Mouse (Mus musculus) right cerebral cortex, postnatal 25 days (tissue): ENCODE data around the gene Lipo1.
"Not testable (repeated sequence)": the region's sequence is repeated elsewhere in the genome, so short reads cannot be mapped to it uniquely, and the experiment has no call there.

Experiments
- DNase-seq: peaks from one replicate; pipeline ENCODE4 v3.0.0; 2022

Gene Lipo1

DNA sequence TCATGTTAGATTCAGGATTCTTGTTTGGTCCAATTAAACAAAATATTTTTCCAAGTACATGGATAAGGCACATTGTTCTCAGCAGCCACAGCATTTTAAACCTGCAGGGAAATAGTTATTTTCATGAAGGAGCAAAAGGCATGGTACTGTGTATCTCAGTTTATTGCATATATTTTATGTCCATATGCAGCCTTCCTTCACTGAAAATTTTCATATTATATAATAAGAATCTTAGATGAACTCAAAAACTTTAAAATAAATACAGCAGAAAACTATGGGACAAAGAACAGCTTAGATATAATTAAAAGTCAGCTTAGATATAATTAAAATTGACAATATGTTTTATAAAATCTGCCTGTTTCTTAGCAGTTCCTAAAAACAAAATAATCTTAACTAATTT lies at the start of gene Lipo1:
Gene Lipo1, minus strand, starts transcription at position 101 of the 400 bp plus-strand sequence.
- DNase-seq, result not testable (repeated sequence)

DNA sequence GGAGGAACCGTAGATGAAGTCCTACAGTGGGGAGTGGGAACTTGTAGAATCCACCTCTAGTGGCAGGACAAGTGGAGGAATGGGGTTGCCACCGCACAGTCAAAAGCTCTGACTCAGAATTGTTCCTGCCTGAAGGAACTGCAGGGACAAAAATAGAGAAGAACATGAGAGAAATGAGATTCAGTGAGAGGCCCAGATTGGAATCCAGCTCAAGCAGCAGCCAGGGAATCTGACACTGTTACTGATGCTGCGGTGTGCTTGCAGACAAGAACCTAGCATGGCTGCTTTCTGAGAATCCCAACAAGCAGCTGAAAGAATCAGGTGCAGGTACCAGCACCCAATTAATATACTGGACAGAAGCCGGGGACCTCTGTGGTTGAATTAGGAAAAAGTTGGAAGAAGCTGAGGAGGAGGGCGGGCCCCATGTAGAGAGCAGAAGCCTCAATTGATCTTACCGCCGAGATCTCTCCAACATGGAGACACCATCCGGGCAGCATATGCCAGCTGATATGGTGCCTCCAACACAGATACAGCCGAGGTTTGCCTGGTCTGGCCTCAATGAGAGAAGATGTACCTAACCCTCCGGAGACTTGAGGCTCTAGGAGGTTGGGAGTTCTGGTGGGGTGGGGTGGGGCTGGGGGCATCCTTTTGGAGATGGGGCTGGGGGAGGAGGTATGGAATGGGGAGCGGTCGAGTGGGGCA lies 532 bp downstream of the Lipo1 start:
- no peak for DNase-seq

DNA sequence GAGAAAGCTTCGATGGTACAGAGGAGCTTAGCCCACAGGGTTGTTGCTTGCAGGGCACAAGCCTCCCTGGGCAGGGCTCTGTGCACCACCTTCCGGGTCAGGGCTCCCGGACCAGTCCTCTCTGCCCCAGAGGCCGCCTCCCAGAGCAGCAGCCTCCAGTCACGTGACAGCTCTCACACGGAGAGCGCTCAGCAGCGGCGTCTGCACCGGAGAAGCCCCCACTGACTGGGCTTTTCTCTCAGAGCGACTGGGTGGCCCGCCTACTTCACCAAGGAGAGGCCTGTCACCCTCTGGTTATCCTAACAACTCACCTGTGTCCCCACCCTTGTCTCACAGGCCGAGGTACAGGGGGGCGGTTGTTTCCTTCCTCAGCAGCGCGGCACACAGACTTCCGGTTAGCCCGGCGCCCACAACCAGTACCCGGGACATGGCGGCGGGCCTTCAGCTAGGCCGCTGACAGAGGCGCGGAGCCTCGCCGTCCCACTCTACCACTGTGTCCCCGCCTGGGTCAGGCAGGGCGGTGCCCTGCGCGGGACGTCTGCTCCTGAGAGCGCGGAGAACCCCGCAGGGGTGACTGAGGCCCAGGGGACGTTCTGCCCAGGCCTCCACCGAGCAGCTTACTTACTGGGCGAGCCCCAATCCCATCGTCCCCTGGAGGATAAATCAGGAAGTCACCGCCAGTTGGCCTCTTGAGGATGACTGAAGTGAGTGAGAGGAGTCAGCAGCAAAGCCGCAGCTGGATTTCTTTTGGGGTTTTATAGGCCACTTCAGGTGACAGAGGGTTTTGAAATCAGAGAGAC lies 25.8 kb downstream of the Lipo1 start, which contains the start of gene Lipo3:
Gene Lipo3, minus strand, starts transcription at position 665 of the 800 bp plus-strand sequence.
- peak; percentile 20 for DNase-seq

DNA sequence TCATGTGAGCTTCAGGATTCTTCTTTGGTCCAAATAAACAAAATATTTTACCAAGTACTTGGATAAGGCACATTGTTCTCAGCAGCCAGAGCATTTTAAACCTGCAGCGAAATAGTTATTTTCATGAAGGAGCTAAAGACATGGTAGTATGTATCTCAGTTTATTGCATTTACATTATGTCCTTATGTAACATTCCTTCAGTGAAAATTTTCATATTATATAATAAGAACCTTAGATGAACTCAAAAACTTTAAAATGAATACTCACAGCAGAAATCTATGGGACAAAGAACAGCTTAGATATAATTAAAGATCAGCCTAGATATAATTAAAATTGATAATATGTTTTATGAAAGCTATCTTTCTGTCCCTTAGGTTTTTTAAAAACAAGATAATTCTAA lies 36.0 kb downstream of the Lipo1 start, which contains the start of gene Lipo2:
Gene Lipo2, minus strand, starts transcription at position 101 of the 400 bp plus-strand sequence.
- DNase-seq, result not testable (repeated sequence)
